Mouse (Mus musculus): ENCODE measurements around the gene Zfp277.

- TF ChIP-seq CTCF (IDR thresholded peaks at IDR 0.05; ENCODE audit: extremely low read depth, insufficient read depth, low read length) (no peak), POLR2A (IDR thresholded peaks at IDR 0.05; ENCODE audit: extremely low read depth, insufficient read depth, low read length) (no peak)
Measured at GRCm38 (mm10) chr12:40473709-40474108, 28.0 kb upstream of the Zfp277 start.
